Mouse (Mus musculus): ENCODE results near the gene Defb35.
"Not testable (repeated sequence)": the region's sequence is repeated elsewhere in the genome, so short reads cannot be mapped to it uniquely, and the experiment has no call there.

The Defb35 gene

GRCm38 (mm10) chr8:21938052-21938451, at the start of gene Defb35:
Gene Defb35 (plus strand): TSS chr8:21938352.
- not testable (repeated sequence) for DNase-seq (ENCODE audit: low spot score)

- not testable (repeated sequence) for DNase-seq (ENCODE audit: low spot score)
These were observed 31.9 kb upstream of the Defb35 start, which contains the start of gene Defb11 for GRCm38 (mm10) chr8:21906290-21906689. Gene Defb11 (minus strand): TSS chr8:21906412.

- no peak for DNase-seq (ENCODE audit: low spot score)
These were observed 26.2 kb upstream of the Defb35 start for GRCm38 (mm10) chr8:21911931-21912330.

GRCm38 (mm10) chr8:21912554-21912953, 25.6 kb upstream of the Defb35 start:
- DNase-seq (ENCODE audit: low spot score) = no peak

GRCm38 (mm10) chr8:21915625-21916024, 22.5 kb upstream of the Defb35 start:
- DNase-seq (ENCODE audit: low spot score) = no peak

- not testable (repeated sequence) for DNase-seq (ENCODE audit: low spot score)
These were observed 7.4 kb upstream of the Defb35 start for GRCm38 (mm10) chr8:21930754-21931153.

GRCm38 (mm10) chr8:21932610-21933009, 5.5 kb upstream of the Defb35 start, which contains the start of gene Defb15:
Gene Defb15 (minus strand): TSS chr8:21932710.
- DNase-seq (ENCODE audit: low spot score) = no peak

GRCm38 (mm10) chr8:21946462-21946861, 8.3 kb downstream of the Defb35 start, which contains the start of gene Defb13:
Gene Defb13 (plus strand): TSS chr8:21946762.
- no peak for DNase-seq (ENCODE audit: low spot score)

GRCm38 (mm10) chr8:21947311-21948017, 9.3 kb downstream of the Defb35 start:
- DNase-seq (ENCODE audit: low spot score) = no peak

- no peak for DNase-seq (ENCODE audit: low spot score)
These were observed 17.2 kb downstream of the Defb35 start for GRCm38 (mm10) chr8:21955321-21955720.

- no peak for DNase-seq (ENCODE audit: low spot score)
These were observed 18.2 kb downstream of the Defb35 start for GRCm38 (mm10) chr8:21956336-21956735.

GRCm38 (mm10) chr8:21958414-21958813, 20.3 kb downstream of the Defb35 start, which contains the start of gene Fam90a1a:
Gene Fam90a1a (plus strand): TSS chr8:21958714.
- no peak for DNase-seq (ENCODE audit: low spot score)

GRCm38 (mm10) chr8:21966646-21967045, 28.5 kb downstream of the Defb35 start:
- DNase-seq (ENCODE audit: low spot score) = no peak

GRCm38 (mm10) chr8:21969475-21969874, 31.3 kb downstream of the Defb35 start, which contains the start of gene Ccdc70:
Gene Ccdc70 (plus strand): TSS chr8:21969775.
- no peak for DNase-seq (ENCODE audit: low spot score)

- no peak for DNase-seq (ENCODE audit: low spot score)
These were observed 40.0 kb downstream of the Defb35 start for GRCm38 (mm10) chr8:21978193-21978592.

- no peak for DNase-seq (ENCODE audit: low spot score)
These were observed 43.6 kb downstream of the Defb35 start for GRCm38 (mm10) chr8:21981664-21982337.

Data from ovary, postnatal 10 days (tissue).